Mouse (Mus musculus): ENCODE results near the gene 1700022I11Rik.

DNA sequence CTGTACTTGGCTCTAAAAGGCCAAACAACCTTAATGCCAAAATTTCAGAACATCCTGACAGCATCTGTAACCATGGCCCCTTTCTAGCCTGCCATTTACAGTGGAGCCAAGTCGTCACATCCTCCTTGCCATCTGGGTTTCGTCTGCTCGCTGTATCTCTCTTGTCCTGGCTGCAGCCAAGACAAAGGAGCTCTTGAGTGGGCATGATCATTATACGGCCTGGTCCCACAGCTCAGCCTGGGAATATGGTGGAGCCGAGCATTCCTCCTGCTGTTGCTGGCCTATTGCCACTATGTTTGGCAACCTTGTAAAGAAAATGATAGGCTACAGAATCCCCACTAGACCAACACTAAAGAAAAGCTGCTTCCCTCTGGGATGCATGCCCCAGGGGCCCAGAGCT, 26.1 kb upstream of the 1700022I11Rik start:
- TF ChIP-seq EP300 (IDR thresholded peaks at IDR 0.05) (no peak), CTCF (IDR thresholded peaks at IDR 0.05) (no peak)

All from lung, postnatal 0 days (tissue).